Mouse (Mus musculus) right cerebral cortex, postnatal 14 days (tissue): ENCODE results near the gene Pkp2.
"Not testable (repeated sequence)": the region's sequence is repeated elsewhere in the genome, so short reads cannot be mapped to it uniquely, and the experiment has no call there.

Experiments
- DNase-seq: peaks from one replicate; pipeline ENCODE4 v3.0.0; 2022

The Pkp2 gene

DNA sequence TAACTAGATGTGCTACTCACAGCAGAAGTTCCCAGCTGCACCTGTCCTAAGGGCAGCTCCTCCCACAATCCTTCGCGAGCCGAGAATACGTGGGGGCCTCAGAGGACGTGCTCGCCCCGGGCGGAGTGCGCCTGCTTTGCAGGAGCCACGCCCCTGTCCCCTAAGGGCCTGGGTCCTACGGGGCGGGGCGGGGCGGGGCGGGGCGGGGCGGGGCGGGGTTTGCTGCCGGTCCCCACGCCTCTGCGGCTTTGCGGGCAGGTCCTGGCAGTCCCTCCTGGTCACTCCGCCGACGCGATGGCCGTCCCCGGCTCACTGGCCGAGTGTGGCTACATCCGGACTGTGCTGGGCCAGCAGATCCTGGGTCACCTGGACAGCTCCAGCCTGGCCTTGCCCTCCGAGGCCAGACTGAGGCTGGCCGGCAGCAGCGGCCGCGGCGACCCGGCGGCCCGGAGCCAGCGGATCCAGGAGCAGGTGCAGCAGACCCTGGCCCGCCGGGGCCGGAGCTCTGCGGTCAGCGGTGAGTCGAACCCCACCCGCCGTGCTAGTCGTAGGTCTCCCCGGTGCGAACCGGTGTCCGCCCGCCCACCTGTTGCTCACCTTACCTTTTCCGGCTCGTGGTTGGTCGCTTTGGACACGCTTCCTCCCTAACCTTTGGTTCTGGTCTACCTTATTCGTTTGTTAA, at the start of gene Pkp2:
Gene Pkp2, plus strand, starts transcription at position 240 of the 682 bp plus-strand sequence.
- DNase-seq: peak; percentile 20

GRCm38 (mm10) chr16:16197374-16197773, 15.7 kb upstream of the Pkp2 start:
- no peak for DNase-seq

GRCm38 (mm10) chr16:16201991-16202390, 11.1 kb upstream of the Pkp2 start:
- peak; percentile 16 for DNase-seq

DNA sequence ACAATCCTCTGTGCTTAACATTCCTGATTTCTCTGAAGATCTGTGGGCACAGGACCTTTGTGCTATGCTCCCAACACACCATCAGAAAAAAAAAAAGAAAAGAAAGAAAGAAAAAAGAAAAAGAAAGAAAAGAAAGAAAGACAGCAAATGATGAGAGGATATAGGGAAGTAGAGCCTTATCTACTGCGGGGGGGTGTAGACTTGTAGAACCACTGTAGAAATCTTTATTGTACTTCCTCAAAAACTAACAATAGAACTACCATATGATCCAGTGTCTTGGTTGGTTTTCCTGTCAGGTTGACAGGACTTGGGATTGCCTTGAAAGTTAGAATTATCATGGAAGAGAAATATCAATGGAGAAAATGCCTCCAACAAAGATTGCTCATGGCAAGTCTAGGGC, 8.5 kb upstream of the Pkp2 start:
- DNase-seq: no peak

GRCm38 (mm10) chr16:16212723-16213078, 417 bp upstream of the Pkp2 start:
- no peak for DNase-seq

DNA sequence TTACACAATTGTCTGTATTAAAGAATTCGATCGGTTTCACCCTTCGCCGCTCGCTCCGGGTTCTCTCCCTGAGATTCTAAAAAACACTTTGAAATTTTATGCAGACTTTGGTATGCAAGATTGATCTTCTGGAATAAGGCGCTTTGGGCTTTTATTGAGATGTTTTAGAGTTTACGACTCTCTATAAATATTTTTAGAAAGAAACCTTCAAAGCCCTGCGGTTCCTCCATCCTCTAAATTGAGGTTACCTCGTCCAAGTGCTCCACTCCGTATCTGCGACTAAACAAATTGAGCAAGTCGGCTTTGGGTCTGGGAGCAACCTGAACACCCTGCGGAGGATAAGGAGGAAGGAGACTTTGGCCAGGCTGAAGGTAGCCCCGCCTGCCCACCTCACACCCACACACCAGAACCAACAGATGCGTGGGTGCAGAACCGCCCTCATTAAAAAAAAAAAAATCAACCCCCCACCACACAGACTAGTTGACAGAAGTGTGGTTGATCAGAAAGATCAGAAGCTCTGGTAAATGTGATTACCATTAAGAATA, 715 bp downstream of the Pkp2 start:
- no peak for DNase-seq

- no peak for DNase-seq
Measured at GRCm38 (mm10) chr16:16215645-16216387, 2.7 kb downstream of the Pkp2 start.

GRCm38 (mm10) chr16:16216934-16217333, 3.8 kb downstream of the Pkp2 start:
- no peak for DNase-seq

- no peak for DNase-seq
Measured at GRCm38 (mm10) chr16:16219835-16220234, 6.7 kb downstream of the Pkp2 start.

GRCm38 (mm10) chr16:16222651-16223050, 9.5 kb downstream of the Pkp2 start:
- no peak for DNase-seq

DNA sequence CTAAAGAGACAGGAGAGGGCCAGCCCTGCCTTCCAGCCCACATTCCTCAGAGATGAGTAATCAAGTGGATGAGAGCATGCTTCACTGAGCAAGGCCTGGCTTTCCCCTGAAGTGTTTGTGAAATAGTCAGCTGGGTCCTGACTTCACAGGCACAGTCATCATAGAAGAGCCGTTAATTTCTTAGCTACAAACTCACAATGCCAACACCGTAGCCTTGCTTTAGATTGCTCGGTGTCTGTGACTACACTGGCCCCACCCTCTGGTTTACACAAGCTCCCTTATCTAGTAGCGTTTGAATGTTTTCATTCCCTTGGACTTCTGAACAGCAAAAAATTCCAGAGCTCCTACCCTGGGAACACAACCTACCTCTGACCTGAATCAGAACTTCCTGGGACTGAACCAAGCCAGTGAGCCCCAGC, 11.4 kb downstream of the Pkp2 start:
- no peak for DNase-seq

- peak; percentile 26 for DNase-seq
Measured at GRCm38 (mm10) chr16:16225828-16226227, 12.7 kb downstream of the Pkp2 start.

GRCm38 (mm10) chr16:16230439-16230838, 17.3 kb downstream of the Pkp2 start:
- DNase-seq: no peak

GRCm38 (mm10) chr16:16233919-16234318, 20.8 kb downstream of the Pkp2 start:
- no peak for DNase-seq

DNA sequence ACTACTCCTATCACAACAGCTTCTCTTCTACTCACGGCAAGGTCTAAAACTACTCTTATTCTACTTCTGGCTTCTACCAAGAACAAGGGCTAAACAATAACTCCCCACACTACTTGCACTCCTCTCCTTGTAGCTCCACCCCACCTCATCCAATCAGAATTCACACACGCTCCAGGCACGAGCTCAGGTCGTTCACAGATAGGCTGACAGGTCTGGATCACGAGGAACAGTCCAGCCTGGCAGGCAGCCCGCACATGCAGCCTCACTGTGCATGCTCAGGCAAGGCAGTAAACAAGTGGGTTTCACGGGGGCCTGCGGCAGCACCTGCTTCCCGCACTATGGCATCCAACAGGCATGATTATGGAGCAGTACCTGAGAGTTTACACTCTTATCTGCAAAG, 23.6 kb downstream of the Pkp2 start:
- DNase-seq: not testable (repeated sequence)

- DNase-seq: no peak
Measured at GRCm38 (mm10) chr16:16238356-16238755, 25.2 kb downstream of the Pkp2 start.

DNA sequence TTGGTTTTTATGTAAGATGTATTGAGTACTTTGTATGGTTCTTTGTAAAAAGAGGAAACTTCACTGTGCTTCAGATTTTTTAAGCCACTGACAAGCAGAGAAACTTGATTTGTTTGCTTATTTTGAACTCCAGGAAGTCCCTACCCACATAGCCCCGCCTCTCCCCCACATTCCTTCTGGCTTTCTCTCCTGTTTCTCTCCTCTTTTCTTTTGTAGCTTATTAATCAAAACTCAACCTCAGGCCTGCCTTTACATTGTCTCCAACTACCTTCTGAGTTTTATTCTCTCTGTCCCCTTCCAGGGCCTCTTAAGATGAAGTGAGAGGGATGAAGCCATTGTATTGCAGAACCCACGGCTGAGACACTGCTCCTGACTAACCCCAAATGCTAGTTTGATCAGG, 31.6 kb downstream of the Pkp2 start:
- DNase-seq: no peak

GRCm38 (mm10) chr16:16250470-16250869, 37.4 kb downstream of the Pkp2 start:
- no peak for DNase-seq

- DNase-seq: no peak
Measured at GRCm38 (mm10) chr16:16253326-16254074, 40.4 kb downstream of the Pkp2 start.

- DNase-seq: no peak
Measured at GRCm38 (mm10) chr16:16255217-16255616, 42.1 kb downstream of the Pkp2 start.

- DNase-seq: no peak
Measured at GRCm38 (mm10) chr16:16255874-16256273, 42.8 kb downstream of the Pkp2 start.

DNA sequence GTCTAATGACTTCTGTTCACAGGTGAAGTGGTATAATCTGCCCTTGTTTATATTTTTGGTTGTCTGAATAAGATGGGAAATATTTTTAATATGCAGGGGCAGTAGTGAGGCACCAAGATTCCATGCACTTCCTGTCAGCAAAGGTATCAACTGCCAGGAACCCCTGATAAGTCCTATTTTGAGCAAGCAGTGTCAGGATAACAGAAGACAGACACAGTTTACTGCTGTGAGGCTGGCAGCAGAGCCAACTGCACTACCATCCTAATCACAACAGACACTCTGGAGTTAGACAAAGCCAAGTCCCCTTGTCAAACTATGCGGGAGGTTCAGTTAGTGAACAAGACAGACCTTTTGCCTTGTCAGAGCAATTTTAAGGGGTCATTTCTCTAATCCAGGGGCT, 43.6 kb downstream of the Pkp2 start:
- no peak for DNase-seq

GRCm38 (mm10) chr16:16260882-16261281, 47.8 kb downstream of the Pkp2 start:
- no peak for DNase-seq

GRCm38 (mm10) chr16:16261481-16261880, 48.4 kb downstream of the Pkp2 start:
- DNase-seq: no peak
